In the genomic region with DNA sequence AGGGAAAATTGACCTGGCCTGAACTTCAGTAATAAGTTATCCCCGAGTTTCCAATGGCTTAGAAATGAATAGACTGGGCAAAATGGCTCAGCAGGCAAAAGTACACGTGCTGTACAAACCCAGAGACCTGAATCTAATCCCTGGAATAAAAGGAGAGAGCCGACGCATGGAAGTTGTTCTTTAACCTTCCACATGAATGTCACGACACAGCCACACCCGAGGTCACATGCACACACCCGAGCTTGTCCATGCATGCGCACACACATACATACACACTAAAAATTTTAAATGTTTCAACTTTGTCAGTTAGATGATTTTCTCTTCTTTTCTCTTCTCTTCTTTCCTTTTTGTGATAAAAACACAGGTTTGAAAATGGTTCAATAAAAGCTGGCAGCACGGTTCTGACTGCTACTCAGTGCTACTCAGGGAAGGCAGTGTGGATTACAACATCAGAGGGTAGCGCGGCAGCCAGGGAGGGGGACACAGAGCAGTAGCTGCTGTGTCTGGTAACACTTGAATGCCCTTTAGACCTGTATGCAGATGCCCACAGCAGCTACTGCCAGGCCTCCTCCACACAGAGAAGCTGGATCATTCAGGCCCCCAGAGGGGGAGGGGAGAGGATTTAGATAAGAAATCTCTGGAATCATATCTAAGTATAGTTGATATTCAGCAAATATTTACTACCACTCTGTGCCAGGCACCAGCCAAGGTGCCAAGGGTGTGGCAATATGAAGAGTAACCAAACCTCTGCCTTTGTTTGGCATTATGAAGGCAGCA, we compare ENCODE assay signal across 15 mouse cellular contexts. TPM values are rescaled to one million over a fixed set of nuclear protein-coding genes. Genes with fewer than 3 reads are reported as not detected.
DNase-seq lines count a peak whose midpoint lies in the region; ATAC-seq and TF ChIP-seq lines count a peak whose summit lies in the region.
"Had no signal": no experiment of that assay in that cellular context is flagged by ENCODE, and none has a peak within 500 bp of the region (broad histone marks: within the 10 kb centered on the region; RNA-seq: fewer than 3 reads in every experiment).

No protein-coding gene starts in this region.

- H3K4me1 ChIP-seq in heart, embryonic 15.5 days (replicated peaks): peaks cover 49% of the 10 kb centered on the region
- H3K4me1 ChIP-seq in intestine, postnatal 0 days (replicated peaks; ENCODE audit: control insufficient read depth, insufficient read depth, low read length): 0 out of 2 replicates have a peak, but pooled peaks cover 7% of the 10 kb centered on the region
- H3K4me1 ChIP-seq in kidney, postnatal 0 days (replicated peaks; ENCODE audit: insufficient read depth, low read length): peaks cover 27% of the 10 kb centered on the region
- H3K4me1 ChIP-seq in stomach, embryonic 14.5 days (ENCODE audit: control insufficient read depth, insufficient read depth, low read length): peaks cover 71% of the 10 kb centered on the region
- H3K4me1 ChIP-seq in midbrain, embryonic 11.5 days (ENCODE audit: control insufficient read depth, insufficient read depth, low read length): peaks cover 19% of the 10 kb centered on the region

- H3K27me3 ChIP-seq in heart, embryonic 15.5 days: no peaks in the 10 kb centered on the region
- no peaks in the 10 kb centered on the region for H3K27me3 ChIP-seq in intestine, postnatal 0 days (replicated peaks; ENCODE audit: control insufficient read depth, insufficient read depth, low read length)
- H3K27me3 ChIP-seq in kidney, postnatal 0 days (ENCODE audit: insufficient read depth, low read length): no peaks in the 10 kb centered on the region
- no peaks in the 10 kb centered on the region for H3K27me3 ChIP-seq in stomach, embryonic 14.5 days (ENCODE audit: control insufficient read depth, insufficient read depth, low read length)
- no peaks in the 10 kb centered on the region; the same call in 1 of the 2 replicates for H3K27me3 ChIP-seq in midbrain, embryonic 11.5 days (ENCODE audit: control insufficient read depth, insufficient read depth, low read length)
- H3K27me3 ChIP-seq: CH12.LX; embryonic facial prominence, embryonic 15.5 days; lung, embryonic 15.5 days; Patski had no signal

- H3K9ac ChIP-seq in heart, embryonic 15.5 days: no peak overlapping the region
- H3K9ac ChIP-seq in intestine, postnatal 0 days (ENCODE audit: low read depth, low read length): no peak overlapping the region
- H3K9ac ChIP-seq in kidney, postnatal 0 days (ENCODE audit: low read depth, low read length): no peak overlapping the region
- no peak overlapping the region for H3K9ac ChIP-seq in stomach, embryonic 14.5 days (replicated peaks; ENCODE audit: low read depth, low read length)
- H3K9ac ChIP-seq in midbrain, embryonic 11.5 days (ENCODE audit: low read length): no peak overlapping the region
- H3K9ac ChIP-seq: embryonic facial prominence, embryonic 15.5 days; forebrain, embryonic 15.5 days; lung, embryonic 15.5 days had no signal

- no peak overlapping the region for H3K4me2 ChIP-seq in heart, embryonic 15.5 days
- 0 out of 2 replicates have a peak overlapping the region, but pooled peaks have one; percentile 13 for H3K4me2 ChIP-seq in intestine, postnatal 0 days (replicated peaks; ENCODE audit: low read depth)
- H3K4me2 ChIP-seq in kidney, postnatal 0 days (ENCODE audit: low read length): no peak overlapping the region
- H3K4me2 ChIP-seq in stomach, embryonic 14.5 days (replicated peaks; ENCODE audit: low read depth, low read length): no peak overlapping the region
- H3K4me2 ChIP-seq in midbrain, embryonic 11.5 days: no peak overlapping the region
- H3K4me2 ChIP-seq: embryonic facial prominence, embryonic 15.5 days; forebrain, embryonic 15.5 days; lung, embryonic 15.5 days had no signal

- TF ChIP-seq CTCF in intestine, postnatal 0 days (IDR thresholded peaks at IDR 0.05; ENCODE audit: low read depth): no peak
- TF ChIP-seq CTCF in kidney, postnatal 0 days (IDR thresholded peaks at IDR 0.05; ENCODE audit: low read depth): no peak

- no peaks in the 10 kb centered on the region for H3K9me3 ChIP-seq in heart, embryonic 15.5 days (replicated peaks)
- no peaks in the 10 kb centered on the region for H3K9me3 ChIP-seq in intestine, postnatal 0 days (ENCODE audit: control insufficient read depth)
- no peaks in the 10 kb centered on the region for H3K9me3 ChIP-seq in kidney, postnatal 0 days (replicated peaks; ENCODE audit: low read length)
- no peaks in the 10 kb centered on the region for H3K9me3 ChIP-seq in stomach, embryonic 14.5 days (ENCODE audit: control insufficient read depth, low read depth, low read length)
- no peaks in the 10 kb centered on the region for H3K9me3 ChIP-seq in midbrain, embryonic 11.5 days (ENCODE audit: control insufficient read depth, low read length)
- H3K9me3 ChIP-seq: embryonic facial prominence, embryonic 15.5 days; forebrain, embryonic 15.5 days; lung, embryonic 15.5 days had no signal

- WGBS in heart, embryonic 15.5 days: 65% methylated on average over 11 of the region's 11 CpGs
- 35% methylated on average over 11 of the region's 11 CpGs for WGBS in intestine, postnatal 0 days
- WGBS in kidney, postnatal 0 days: 40% methylated on average over 11 of the region's 11 CpGs
- WGBS in stomach, embryonic 14.5 days: 40% methylated on average over 11 of the region's 11 CpGs
- WGBS in midbrain, embryonic 11.5 days: 25% methylated on average over 11 of the region's 11 CpGs

- 0 out of 2 replicates have a peak overlapping the region, but pooled peaks have one; percentile 10 for H3K27ac ChIP-seq in heart, embryonic 15.5 days
- no peak overlapping the region for H3K27ac ChIP-seq in intestine, postnatal 0 days (ENCODE audit: low read depth, low read length)
- H3K27ac ChIP-seq in kidney, postnatal 0 days: peak overlapping the region; percentile 36; the same call in 1 of the 2 replicates
- peak overlapping the region; percentile 28; the same call in 1 of the 2 replicates for H3K27ac ChIP-seq in stomach, embryonic 14.5 days (ENCODE audit: low read length)
- no peak overlapping the region for H3K27ac ChIP-seq in midbrain, embryonic 11.5 days (ENCODE audit: low read depth, low read length)
- H3K27ac ChIP-seq: embryonic facial prominence, embryonic 15.5 days; forebrain, embryonic 15.5 days; lung, embryonic 15.5 days had no signal

- no peaks in the 10 kb centered on the region for H3K36me3 ChIP-seq in heart, embryonic 15.5 days
- H3K36me3 ChIP-seq in intestine, postnatal 0 days (ENCODE audit: control insufficient read depth, insufficient read depth): no peaks in the 10 kb centered on the region
- no peaks in the 10 kb centered on the region for H3K36me3 ChIP-seq in kidney, postnatal 0 days (ENCODE audit: insufficient read depth, low read length)
- no peaks in the 10 kb centered on the region for H3K36me3 ChIP-seq in stomach, embryonic 14.5 days (ENCODE audit: control insufficient read depth, insufficient read depth, low read length)
- no peaks in the 10 kb centered on the region for H3K36me3 ChIP-seq in midbrain, embryonic 11.5 days (ENCODE audit: control insufficient read depth, insufficient read depth, low read length)
- H3K36me3 ChIP-seq: embryonic facial prominence, embryonic 15.5 days; forebrain, embryonic 15.5 days; lung, embryonic 15.5 days had no signal

- DNase-seq in heart, postnatal 4 days: no peak
- DNase-seq in kidney, postnatal 0 days (ENCODE audit: low spot score): peak; percentile 79
- no peak for DNase-seq in layer of hippocampus, adult 8-10 months (ENCODE audit: low spot score in 2 of 2)
- no peak for DNase-seq in midbrain, embryonic 11.5 days (ENCODE audit: low spot score, missing footprints)
- DNase-seq: cerebellum, adult 9-10 months; gastrocnemius, postnatal 36 days; right cerebral cortex, postnatal 25 days had no signal

- no peak for ATAC-seq in heart, embryonic 15.5 days (replicated peaks; ENCODE audit: insufficient number of reproducible peaks, insufficient read depth, low FRiP score, low read depth)
- peak; percentile 88 for ATAC-seq in intestine, postnatal 0 days
- peak; percentile 62; the same call in 1 of the 2 replicates for ATAC-seq in kidney, postnatal 0 days (replicated peaks; ENCODE audit: low FRiP score, low read depth)
- ATAC-seq in stomach, embryonic 14.5 days (ENCODE audit: insufficient number of reproducible peaks, insufficient read depth, low FRiP score, low read depth): no peak
- ATAC-seq in midbrain, embryonic 11.5 days (ENCODE audit: low FRiP score): no peak
- ATAC-seq: forebrain, embryonic 15.5 days; Patski had no signal

- no peak overlapping the region for H3K4me3 ChIP-seq in heart, embryonic 15.5 days
- H3K4me3 ChIP-seq in intestine, postnatal 0 days (ENCODE audit: low read depth, low read length): no peak overlapping the region
- H3K4me3 ChIP-seq in kidney, postnatal 0 days (replicated peaks; ENCODE audit: low read depth, low read length): no peak overlapping the region
- no peak overlapping the region for H3K4me3 ChIP-seq in stomach, embryonic 14.5 days (ENCODE audit: low read depth, low read length)
- H3K4me3 ChIP-seq in midbrain, embryonic 11.5 days (ENCODE audit: low read depth, low read length): no peak overlapping the region
- H3K4me3 ChIP-seq: embryonic facial prominence, embryonic 15.5 days; forebrain, embryonic 15.5 days; lung, embryonic 15.5 days had no signal

RNA-seq across cellular contexts. Expression of a gene that starts 17.0 kb away (rescaled TPM):
- 16.8 and 23.8 TPM in 2 replicates for polyA plus RNA-seq in heart, embryonic 15.5 days (2015; fragmentation: Nextera tagmentation; extraction: Ambion mirVana)
- total RNA-seq in heart, postnatal 4 days (2021): 10 to 100 TPM; 28.5 to 28.9 TPM
- polyA plus RNA-seq in intestine, postnatal 0 days (2015; fragmentation: Nextera tagmentation; extraction: Ambion mirVana): 7.0 and 7.5 TPM in 2 replicates
- polyA plus RNA-seq in kidney, postnatal 0 days (2015; fragmentation: Nextera tagmentation; extraction: Ambion mirVana): 10.5 and 10.8 TPM in 2 replicates
- polyA plus RNA-seq in stomach, embryonic 14.5 days (2014; fragmentation: Nextera tagmentation; extraction: Ambion mirVana): 34.4 and 34.5 TPM in 2 replicates
- total RNA-seq in layer of hippocampus, adult 8-10 months (2022): 10 to 100 TPM; 19.3 to 24.8 (median 21.5) TPM
- 7.8 and 9.0 TPM in 2 replicates for polyA plus RNA-seq in midbrain, embryonic 11.5 days (2014; fragmentation: Nextera tagmentation; extraction: Ambion mirVana)

RNA-seq across cellular contexts. Expression of a gene that starts 58.5 kb away (rescaled TPM):
- polyA plus RNA-seq in heart, embryonic 15.5 days (2015; fragmentation: Nextera tagmentation; extraction: Ambion mirVana): 0.62 and 1.1 TPM in 2 replicates
- 1 to 10 TPM; 1.6 to 1.7 TPM for total RNA-seq in heart, postnatal 4 days (2021)
- 0.78 and 1.2 TPM in 2 replicates for polyA plus RNA-seq in intestine, postnatal 0 days (2015; fragmentation: Nextera tagmentation; extraction: Ambion mirVana)
- 1.4 and 1.6 TPM in 2 replicates for polyA plus RNA-seq in kidney, postnatal 0 days (2015; fragmentation: Nextera tagmentation; extraction: Ambion mirVana)
- 2.5 TPM in 2 replicates for polyA plus RNA-seq in stomach, embryonic 14.5 days (2014; fragmentation: Nextera tagmentation; extraction: Ambion mirVana)
- total RNA-seq in layer of hippocampus, adult 8-10 months (2022): 10 to 100 TPM; 13.5 to 20.4 (median 15.7) TPM
- polyA plus RNA-seq in midbrain, embryonic 11.5 days (2014; fragmentation: Nextera tagmentation; extraction: Ambion mirVana): 2.3 and 2.4 TPM in 2 replicates

Comparison
In these comparisons a context has a peak if more than half of its experiments do, and no peak if none do; other contexts are left out.
1. ATAC-seq: peak in intestine, postnatal 0 days (single experiment) and kidney, postnatal 0 days (single experiment); none in heart, embryonic 15.5 days (single experiment), stomach, embryonic 14.5 days (single experiment) and midbrain, embryonic 11.5 days (single experiment).
2. H3K27ac ChIP-seq: peak in heart, embryonic 15.5 days (single experiment), kidney, postnatal 0 days (single experiment) and stomach, embryonic 14.5 days (single experiment); none in intestine, postnatal 0 days (single experiment) and midbrain, embryonic 11.5 days (single experiment).